Mouse (Mus musculus): ENCODE results near the gene Ctnnbl1. TPM values are rescaled to one million over a fixed set of nuclear protein-coding genes. Genes with fewer than 3 reads are reported as not detected.

The Ctnnbl1 gene
- polyA plus RNA-seq, 1 experiment from 2014 or later = 88.6 TPM

DNA sequence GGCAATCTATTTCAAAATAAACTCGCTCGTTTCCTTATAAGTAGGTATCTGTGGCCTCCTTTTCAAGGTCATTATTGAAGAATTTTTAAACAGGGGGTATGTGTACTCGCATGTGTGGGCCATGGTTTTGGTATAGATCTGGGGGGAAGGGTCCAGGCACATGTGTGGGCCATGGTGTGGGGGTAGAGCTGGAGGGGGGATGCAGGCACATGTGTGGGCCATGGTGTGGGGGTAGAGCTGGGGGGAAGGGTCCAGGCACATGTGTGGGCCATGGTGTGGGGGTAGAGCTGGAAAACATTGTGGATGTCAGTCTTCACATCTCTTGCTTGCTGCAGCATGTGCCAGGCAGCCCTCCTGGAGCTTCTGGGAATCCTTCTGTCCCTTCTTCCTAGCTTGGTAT lies 129.9 kb downstream of the Ctnnbl1 start:
- H3K4me2 ChIP-seq (ENCODE audit: low read depth, severe bottlenecking) = no peak overlapping the region
- WGBS = 86% methylated on average over 3 of the region's 3 CpGs
- DNase-seq (ENCODE audit: low spot score) = no peak
- H3K9me3 ChIP-seq (ENCODE audit: control insufficient read depth, low read length) = no peaks in the 10 kb centered on the region
- no peaks in the 10 kb centered on the region for H3K27me3 ChIP-seq (ENCODE audit: control insufficient read depth, insufficient read depth, low read length)
- H3K4me3 ChIP-seq (ENCODE audit: low read depth, low read length) = no peak overlapping the region
- ATAC-seq (ENCODE audit: insufficient number of reproducible peaks, low FRiP score, low TSS enrichment, low read depth) = 0 out of 2 replicates have a peak, but pooled peaks have one; percentile 57
- H3K4me1 ChIP-seq (ENCODE audit: control insufficient read depth, insufficient read depth, low read length) = 0 out of 2 replicates have a peak, but pooled peaks cover 2% of the 10 kb centered on the region
- no peak overlapping the region for H3K9ac ChIP-seq (ENCODE audit: low read length)
- no peak overlapping the region for H3K27ac ChIP-seq (replicated peaks; ENCODE audit: low read depth, low read length)
- H3K36me3 ChIP-seq (ENCODE audit: control insufficient read depth, insufficient read depth, low read length) = no peaks in the 10 kb centered on the region

DNA sequence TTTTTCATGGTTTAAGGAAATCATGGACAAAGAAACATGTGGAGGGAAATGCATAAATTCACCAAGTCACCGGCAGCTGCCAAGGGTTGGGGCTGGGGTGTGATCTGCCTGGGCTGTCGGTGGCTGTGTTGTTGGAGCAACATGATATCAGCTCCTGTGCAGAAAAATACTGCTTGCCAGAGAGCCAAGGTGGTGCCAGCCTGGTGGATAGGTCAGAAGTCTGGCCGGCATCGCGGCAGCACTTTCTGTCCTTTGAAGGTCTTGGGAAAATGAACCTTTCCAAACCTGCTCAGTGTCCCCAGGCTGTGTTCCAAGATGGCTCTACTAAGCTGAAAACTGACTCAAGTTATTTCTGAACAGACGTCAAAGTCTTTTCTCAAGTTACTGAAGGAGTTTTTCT lies 133.0 kb downstream of the Ctnnbl1 start:
- 0 out of 2 replicates have a peak, but pooled peaks cover 2% of the 10 kb centered on the region for H3K4me1 ChIP-seq (ENCODE audit: control insufficient read depth, insufficient read depth, low read length)
- no peak overlapping the region for H3K9ac ChIP-seq (ENCODE audit: low read length)
- DNase-seq (ENCODE audit: low spot score) (no peak), ATAC-seq (ENCODE audit: insufficient number of reproducible peaks, low FRiP score, low TSS enrichment, low read depth) (no peak)
- no peaks in the 10 kb centered on the region for H3K27me3 ChIP-seq (ENCODE audit: control insufficient read depth, insufficient read depth, low read length)
- no peak overlapping the region for H3K4me3 ChIP-seq (ENCODE audit: low read depth, low read length)
- H3K27ac ChIP-seq (replicated peaks; ENCODE audit: low read depth, low read length) = no peak overlapping the region
- 92% methylated on average over 6 of the region's 6 CpGs for WGBS
- peaks cover 3% of the 10 kb centered on the region for H3K36me3 ChIP-seq (ENCODE audit: control insufficient read depth, insufficient read depth, low read length)
- H3K9me3 ChIP-seq (ENCODE audit: control insufficient read depth, low read length) = no peaks in the 10 kb centered on the region
- H3K4me2 ChIP-seq (ENCODE audit: low read depth, severe bottlenecking) = no peak overlapping the region

DNA sequence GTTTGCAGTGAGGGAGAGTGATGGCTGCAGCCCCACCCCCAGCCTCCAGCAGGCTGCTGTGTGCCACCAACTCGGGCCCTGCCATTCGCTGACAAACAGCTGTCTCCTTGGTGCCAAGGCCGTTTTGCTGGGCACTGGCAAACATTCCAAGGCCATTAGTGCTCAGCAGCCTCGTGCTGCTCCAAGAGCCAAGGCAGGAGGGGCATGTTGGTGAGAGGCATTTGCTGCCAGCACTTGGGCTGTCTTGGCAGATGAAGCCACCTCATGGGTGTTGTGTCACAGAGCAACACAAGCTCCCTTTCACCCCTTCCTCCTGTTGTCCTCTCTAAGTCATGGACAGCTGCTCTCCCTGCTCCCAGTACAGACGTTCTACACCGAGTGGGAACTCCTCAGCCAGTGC lies 136.0 kb downstream of the Ctnnbl1 start:
- Histone ChIP-seq H3K36me3 (ENCODE audit: control insufficient read depth, insufficient read depth, low read length) (peaks cover 3% of the 10 kb centered on the region), H3K27ac (replicated peaks; ENCODE audit: low read depth, low read length) (no peak overlapping the region), H3K9me3 (ENCODE audit: control insufficient read depth, low read length) (no peaks in the 10 kb centered on the region), H3K4me1 (ENCODE audit: control insufficient read depth, insufficient read depth, low read length) (no peaks in the 10 kb centered on the region), H3K4me2 (ENCODE audit: low read depth, severe bottlenecking) (no peak overlapping the region), H3K4me3 (ENCODE audit: low read depth, low read length) (no peak overlapping the region), H3K27me3 (ENCODE audit: control insufficient read depth, insufficient read depth, low read length) (no peaks in the 10 kb centered on the region), H3K9ac (ENCODE audit: low read length) (no peak overlapping the region)
- WGBS = 79% methylated on average over 6 of the region's 6 CpGs
- no peak for DNase-seq (ENCODE audit: low spot score)
- ATAC-seq (ENCODE audit: insufficient number of reproducible peaks, low FRiP score, low TSS enrichment, low read depth) = no peak

DNA sequence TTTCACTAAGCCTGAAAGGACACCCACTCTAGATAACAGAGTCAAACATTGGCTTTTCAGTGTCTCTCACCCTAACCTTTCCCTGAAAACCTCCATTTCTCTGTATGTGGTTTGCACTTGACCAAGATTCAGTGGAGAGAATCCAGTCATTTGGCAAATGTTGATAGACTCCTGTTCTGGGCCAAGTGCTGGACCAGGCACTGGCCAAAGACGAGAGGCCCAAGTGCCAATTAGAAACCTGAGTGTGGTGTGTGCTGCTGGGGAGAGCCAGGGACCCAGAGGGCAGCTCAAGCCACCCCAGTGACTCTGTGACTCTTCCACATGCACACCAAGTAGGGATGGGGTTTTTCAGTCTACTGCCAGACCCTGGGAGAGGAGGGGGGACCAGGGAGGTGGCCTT lies 136.5 kb downstream of the Ctnnbl1 start:
- ATAC-seq (ENCODE audit: insufficient number of reproducible peaks, low FRiP score, low TSS enrichment, low read depth) = no peak
- no peak overlapping the region for H3K4me2 ChIP-seq (ENCODE audit: low read depth, severe bottlenecking)
- H3K27me3 ChIP-seq (ENCODE audit: control insufficient read depth, insufficient read depth, low read length) = no peaks in the 10 kb centered on the region
- no peak for DNase-seq (ENCODE audit: low spot score)
- H3K4me3 ChIP-seq (ENCODE audit: low read depth, low read length) = no peak overlapping the region
- no peaks in the 10 kb centered on the region for H3K4me1 ChIP-seq (ENCODE audit: control insufficient read depth, insufficient read depth, low read length)
- no peak overlapping the region for H3K27ac ChIP-seq (replicated peaks; ENCODE audit: low read depth, low read length)
- no peaks in the 10 kb centered on the region for H3K9me3 ChIP-seq (ENCODE audit: control insufficient read depth, low read length)
- no peak overlapping the region for H3K9ac ChIP-seq (ENCODE audit: low read length)
- H3K36me3 ChIP-seq (ENCODE audit: control insufficient read depth, insufficient read depth, low read length) = peaks cover 3% of the 10 kb centered on the region
- WGBS = 77% methylated on average over 1 of the region's 1 CpGs

DNA sequence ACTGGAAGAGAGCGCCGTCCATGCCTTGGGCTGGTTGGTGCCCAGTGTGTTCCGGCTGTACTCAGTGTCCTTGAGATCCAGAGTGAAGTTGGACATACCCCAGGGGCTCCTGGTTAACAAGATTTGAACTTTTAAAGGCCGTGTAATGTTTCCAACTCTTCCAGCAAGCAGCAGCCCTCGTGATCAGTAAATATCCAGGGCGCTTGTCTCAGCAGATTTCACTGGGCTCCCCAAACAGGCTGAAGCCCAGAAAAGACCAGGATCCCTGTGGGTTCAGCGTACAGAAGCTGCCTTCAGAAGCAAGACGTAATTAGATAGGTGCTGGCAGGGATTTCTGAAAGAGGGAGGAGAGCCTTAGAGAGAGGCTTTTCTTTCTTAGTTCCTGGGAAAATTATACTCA lies 137.9 kb downstream of the Ctnnbl1 start:
- Histone ChIP-seq H3K9me3 (ENCODE audit: control insufficient read depth, low read length) (no peaks in the 10 kb centered on the region), H3K4me3 (ENCODE audit: low read depth, low read length) (no peak overlapping the region), H3K27me3 (ENCODE audit: control insufficient read depth, insufficient read depth, low read length) (no peaks in the 10 kb centered on the region), H3K4me1 (ENCODE audit: control insufficient read depth, insufficient read depth, low read length) (no peaks in the 10 kb centered on the region), H3K4me2 (ENCODE audit: low read depth, severe bottlenecking) (no peak overlapping the region), H3K36me3 (ENCODE audit: control insufficient read depth, insufficient read depth, low read length) (peaks cover 3% of the 10 kb centered on the region), H3K27ac (replicated peaks; ENCODE audit: low read depth, low read length) (0 out of 2 replicates have a peak overlapping the region, but pooled peaks have one; percentile 26), H3K9ac (ENCODE audit: low read length) (no peak overlapping the region)
- DNase-seq (ENCODE audit: low spot score) (no peak), ATAC-seq (ENCODE audit: insufficient number of reproducible peaks, low FRiP score, low TSS enrichment, low read depth) (no peak)
- 75% methylated on average over 8 of the region's 8 CpGs for WGBS

DNA sequence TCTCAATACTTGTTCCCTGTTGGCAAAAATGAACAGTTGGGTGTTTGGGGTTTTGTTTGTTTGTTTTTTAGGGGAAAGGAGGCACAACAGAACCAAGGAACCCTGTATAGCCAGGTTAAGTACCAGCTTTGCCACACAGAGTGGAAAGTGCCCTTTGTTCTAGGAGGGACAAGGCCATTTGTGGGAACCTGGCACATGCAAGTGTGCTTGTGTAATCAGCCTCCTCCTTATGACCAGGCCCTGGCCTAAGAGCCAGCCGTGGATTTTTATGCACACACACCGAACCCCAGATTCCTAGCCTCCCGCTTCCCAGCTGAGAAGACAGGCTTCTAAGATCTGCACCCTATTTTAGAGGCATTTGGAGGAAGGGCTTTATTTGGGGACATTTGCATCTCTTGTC lies 140.2 kb downstream of the Ctnnbl1 start:
- no peak overlapping the region for H3K9ac ChIP-seq (ENCODE audit: low read length)
- ATAC-seq (ENCODE audit: insufficient number of reproducible peaks, low FRiP score, low TSS enrichment, low read depth) (no peak), DNase-seq (ENCODE audit: low spot score) (no peak)
- H3K4me3 ChIP-seq (ENCODE audit: low read depth, low read length) = no peak overlapping the region
- 89% methylated on average over 3 of the region's 3 CpGs for WGBS
- H3K27me3 ChIP-seq (ENCODE audit: control insufficient read depth, insufficient read depth, low read length) = no peaks in the 10 kb centered on the region
- no peak overlapping the region for H3K27ac ChIP-seq (replicated peaks; ENCODE audit: low read depth, low read length)
- no peaks in the 10 kb centered on the region for H3K9me3 ChIP-seq (ENCODE audit: control insufficient read depth, low read length)
- H3K4me2 ChIP-seq (ENCODE audit: low read depth, severe bottlenecking) = no peak overlapping the region
- peaks cover 3% of the 10 kb centered on the region for H3K36me3 ChIP-seq (ENCODE audit: control insufficient read depth, insufficient read depth, low read length)
- peaks cover 7% of the 10 kb centered on the region; the same call in 1 of the 2 replicates for H3K4me1 ChIP-seq (ENCODE audit: control insufficient read depth, insufficient read depth, low read length)

DNA sequence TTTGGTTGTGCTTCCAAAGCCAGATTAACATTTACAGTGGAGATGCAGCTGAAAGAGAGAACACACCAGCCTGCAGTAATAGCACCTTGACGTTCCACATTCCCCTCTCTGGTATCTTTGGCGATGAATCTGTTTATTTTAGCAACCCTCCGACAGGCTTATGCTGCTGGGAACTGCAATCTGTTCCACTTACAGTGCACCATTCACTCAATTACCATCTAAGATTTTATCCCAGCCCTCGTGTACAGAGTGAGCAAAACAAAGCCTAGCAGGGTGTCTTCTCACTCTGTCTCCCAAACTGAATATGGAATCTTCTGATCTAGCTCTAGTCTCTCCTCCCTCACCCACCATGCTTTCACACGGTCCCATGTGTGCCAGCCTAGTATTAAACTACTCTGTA lies 140.8 kb downstream of the Ctnnbl1 start:
- DNase-seq (ENCODE audit: low spot score) (no peak), ATAC-seq (ENCODE audit: insufficient number of reproducible peaks, low FRiP score, low TSS enrichment, low read depth) (no peak)
- Histone ChIP-seq H3K36me3 (ENCODE audit: control insufficient read depth, insufficient read depth, low read length) (no peaks in the 10 kb centered on the region), H3K4me1 (ENCODE audit: control insufficient read depth, insufficient read depth, low read length) (peaks cover 7% of the 10 kb centered on the region; the same call in 1 of the 2 replicates), H3K27me3 (ENCODE audit: control insufficient read depth, insufficient read depth, low read length) (no peaks in the 10 kb centered on the region), H3K4me2 (ENCODE audit: low read depth, severe bottlenecking) (no peak overlapping the region), H3K9me3 (ENCODE audit: control insufficient read depth, low read length) (no peaks in the 10 kb centered on the region), H3K9ac (ENCODE audit: low read length) (no peak overlapping the region), H3K27ac (replicated peaks; ENCODE audit: low read depth, low read length) (no peak overlapping the region), H3K4me3 (ENCODE audit: low read depth, low read length) (no peak overlapping the region)
- WGBS = 65% methylated on average over 5 of the region's 5 CpGs

DNA sequence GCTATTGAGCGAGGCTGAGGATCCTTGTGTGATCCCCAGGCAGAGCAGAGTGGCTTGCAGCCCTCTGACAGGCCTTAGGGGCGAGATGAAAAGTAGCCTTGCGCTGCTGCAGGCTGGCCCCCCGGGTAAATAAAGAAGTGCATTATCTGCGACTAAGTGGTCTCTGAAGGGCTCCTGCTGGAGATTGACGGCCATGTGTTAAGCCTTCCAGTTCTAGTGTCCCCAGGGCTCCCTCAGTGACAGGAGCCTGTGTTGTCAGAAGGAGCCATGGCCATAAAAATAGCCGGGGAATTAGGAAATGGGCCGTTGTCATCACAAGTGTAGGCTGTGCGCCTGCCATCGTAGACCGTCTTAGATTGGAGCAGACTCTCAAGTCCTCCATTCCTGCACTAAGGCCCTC lies 144.7 kb downstream of the Ctnnbl1 start:
- Histone ChIP-seq H3K4me3 (ENCODE audit: low read depth, low read length) (no peak overlapping the region), H3K36me3 (ENCODE audit: control insufficient read depth, insufficient read depth, low read length) (no peaks in the 10 kb centered on the region), H3K9me3 (ENCODE audit: control insufficient read depth, low read length) (no peaks in the 10 kb centered on the region), H3K27ac (replicated peaks; ENCODE audit: low read depth, low read length) (no peak overlapping the region), H3K4me1 (ENCODE audit: control insufficient read depth, insufficient read depth, low read length) (peaks cover 7% of the 10 kb centered on the region; the same call in 1 of the 2 replicates), H3K4me2 (ENCODE audit: low read depth, severe bottlenecking) (no peak overlapping the region), H3K27me3 (ENCODE audit: control insufficient read depth, insufficient read depth, low read length) (no peaks in the 10 kb centered on the region), H3K9ac (ENCODE audit: low read length) (no peak overlapping the region)
- DNase-seq (ENCODE audit: low spot score) (no peak), ATAC-seq (ENCODE audit: insufficient number of reproducible peaks, low FRiP score, low TSS enrichment, low read depth) (no peak)
- 24% methylated on average over 11 of the region's 11 CpGs for WGBS
